Mouse (Mus musculus) large intestine, adult 2 months (tissue): ENCODE results near the gene Ptpru. TPM values are rescaled to one million over a fixed set of nuclear protein-coding genes. Genes with fewer than 3 reads are reported as not detected.
"Not testable (repeated sequence)": the region's sequence is repeated elsewhere in the genome, so short reads cannot be mapped to it uniquely, and the experiment has no call there.

Source experiments
- DNase-seq: peaks from one replicate; pipeline ENCODE4 v3.0.0-alpha.2; 2012; ENCODE audit warnings: low read depth, low spot score
- WGBS: fragments of 180-500 bp; shearing (Covaris S2); methylation state at CpG from one replicate; pipeline ENCODE4 v1.1.7; 2018; 5-methylcytosine and 5-hydroxymethylcytosine counted together
- polyA plus RNA-seq: library from polyadenylated mRNA; depleted of rRNA; stranded (reverse); fragments of >200 nt; gene quantifications from 2 replicates; pipeline ENCODE4 v1.2.3, GENCODE M21; 2012

The Ptpru gene
- polyA plus RNA-seq, 1 experiment, result 2.3 TPM

- under 1% methylated on average over 75 of the region's 76 CpGs for WGBS
- no peak for DNase-seq
Observed at GRCm38 (mm10) chr4:131836891-131837491, 1.1 kb downstream of the Ptpru start.

DNA sequence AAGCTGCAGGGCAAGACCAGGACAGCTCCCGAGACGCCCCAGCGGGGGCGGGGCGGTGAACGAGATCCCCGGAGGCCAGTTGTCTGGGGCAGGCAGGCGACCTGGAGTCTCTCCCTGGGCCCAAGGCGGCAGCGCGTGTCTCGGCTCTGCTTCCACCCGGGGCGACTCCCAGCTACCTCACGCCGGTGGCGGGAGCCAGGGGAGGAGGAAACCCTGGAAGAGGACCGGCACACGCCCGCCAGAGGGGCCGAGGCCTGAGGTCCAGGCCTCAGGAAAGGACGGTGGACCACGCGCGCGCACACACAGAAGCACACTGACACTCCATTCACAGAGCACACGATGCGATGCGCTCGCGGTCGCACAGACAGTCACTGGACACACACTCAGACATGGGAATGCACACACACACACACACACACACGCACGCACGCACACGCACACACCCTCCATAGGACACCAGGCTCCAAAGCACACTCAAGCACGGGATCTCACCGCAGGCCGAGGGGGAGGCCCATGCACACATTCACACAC, 1.7 kb downstream of the Ptpru start:
- 3% methylated on average over 39 of the region's 39 CpGs for WGBS
- DNase-seq, result no peak

DNA sequence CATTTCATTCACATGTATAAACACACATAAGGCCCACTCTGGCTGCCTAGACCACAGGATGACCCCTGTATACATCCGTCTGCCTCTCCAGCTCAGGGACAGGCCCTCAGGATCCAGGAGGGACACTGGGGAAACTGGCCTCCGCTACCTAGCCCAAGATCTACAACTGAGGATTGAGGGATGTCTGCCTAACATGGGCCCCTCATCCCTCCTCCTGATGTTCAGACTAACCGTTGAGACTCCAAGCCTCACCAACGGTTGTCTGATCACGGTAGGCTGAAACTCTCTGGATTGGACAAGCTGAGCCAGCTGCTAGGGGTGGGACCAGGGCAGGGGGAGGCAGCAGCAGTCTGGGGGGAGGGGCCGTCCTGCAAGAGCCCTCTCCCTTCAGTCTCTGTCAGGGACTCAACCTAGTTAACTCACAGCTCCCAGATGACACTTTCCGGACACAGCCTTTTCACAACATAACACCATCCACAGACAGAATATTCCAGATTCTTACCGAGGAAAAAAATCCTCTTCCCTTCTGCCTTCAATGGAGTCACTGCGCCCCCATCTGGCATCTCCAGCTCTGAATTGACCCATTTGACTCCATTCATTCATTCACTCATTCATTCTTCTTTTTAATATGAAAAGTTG, 4.0 kb downstream of the Ptpru start:
- DNase-seq, result no peak
- 49% methylated on average over 9 of the region's 9 CpGs for WGBS

GRCm38 (mm10) chr4:131832759-131833407, 5.2 kb downstream of the Ptpru start:
- DNase-seq, result no peak
- WGBS, result 85% methylated on average over 3 of the region's 3 CpGs

DNA sequence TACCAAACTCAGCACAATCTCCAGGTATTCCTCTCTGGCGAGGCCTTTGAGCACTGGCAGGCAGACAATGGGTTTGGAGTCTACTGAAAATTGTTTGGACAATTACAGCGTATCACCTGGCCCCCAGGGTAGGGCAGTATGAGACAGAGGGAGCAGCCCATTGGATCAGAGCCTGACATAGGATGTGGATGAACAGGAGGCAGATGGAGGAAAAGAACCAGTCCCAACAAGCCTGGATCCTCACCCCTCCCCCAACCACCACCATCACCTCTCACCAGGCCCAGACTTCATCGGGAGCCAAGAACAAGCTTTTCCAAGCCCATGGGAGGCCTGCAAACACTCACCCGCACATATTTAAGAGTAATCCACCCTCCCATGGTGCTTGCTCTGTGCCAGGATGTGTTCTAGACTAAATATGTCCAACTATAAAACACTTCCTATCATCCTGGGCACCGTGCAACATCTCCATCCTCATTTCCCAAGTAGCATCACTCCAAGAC, 6.5 kb downstream of the Ptpru start:
- WGBS, result 62% methylated on average over 5 of the region's 5 CpGs
- DNase-seq, result no peak

GRCm38 (mm10) chr4:131829123-131829522, 9.0 kb downstream of the Ptpru start:
- no peak for DNase-seq
- 77% methylated on average over 8 of the region's 8 CpGs for WGBS

DNA sequence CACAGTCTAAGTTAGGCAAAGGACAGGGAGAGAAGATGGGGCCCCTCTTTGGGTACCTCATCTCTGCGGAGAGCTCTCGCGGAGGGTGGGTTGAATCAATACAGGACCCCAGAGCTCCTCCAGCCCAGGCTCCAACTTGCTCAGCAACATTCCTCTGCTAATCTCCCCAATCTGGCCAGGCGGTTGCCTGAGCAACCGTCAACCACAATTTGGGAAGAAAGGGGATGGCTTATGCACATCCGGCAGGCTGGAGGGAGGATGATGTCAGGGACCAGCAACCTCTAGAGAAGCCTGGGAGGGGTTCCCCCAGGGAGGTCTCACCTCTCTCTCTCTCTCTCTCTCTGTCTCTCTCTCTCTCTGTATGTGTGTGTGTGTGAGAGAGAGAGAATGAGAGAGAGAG, 11.2 kb downstream of the Ptpru start:
- WGBS, result 45% methylated on average over 6 of the region's 6 CpGs
- DNase-seq, result no peak

GRCm38 (mm10) chr4:131825830-131826229, 12.3 kb downstream of the Ptpru start:
- 27% methylated on average over 8 of the region's 8 CpGs for WGBS
- DNase-seq, result no peak

GRCm38 (mm10) chr4:131824939-131825338, 13.1 kb downstream of the Ptpru start:
- no peak for DNase-seq
- WGBS, result 89% methylated on average over 3 of the region's 3 CpGs

- DNase-seq, result no peak
- 32% methylated on average over 3 of the region's 3 CpGs for WGBS
Observed at GRCm38 (mm10) chr4:131822583-131822982, 15.5 kb downstream of the Ptpru start.

DNA sequence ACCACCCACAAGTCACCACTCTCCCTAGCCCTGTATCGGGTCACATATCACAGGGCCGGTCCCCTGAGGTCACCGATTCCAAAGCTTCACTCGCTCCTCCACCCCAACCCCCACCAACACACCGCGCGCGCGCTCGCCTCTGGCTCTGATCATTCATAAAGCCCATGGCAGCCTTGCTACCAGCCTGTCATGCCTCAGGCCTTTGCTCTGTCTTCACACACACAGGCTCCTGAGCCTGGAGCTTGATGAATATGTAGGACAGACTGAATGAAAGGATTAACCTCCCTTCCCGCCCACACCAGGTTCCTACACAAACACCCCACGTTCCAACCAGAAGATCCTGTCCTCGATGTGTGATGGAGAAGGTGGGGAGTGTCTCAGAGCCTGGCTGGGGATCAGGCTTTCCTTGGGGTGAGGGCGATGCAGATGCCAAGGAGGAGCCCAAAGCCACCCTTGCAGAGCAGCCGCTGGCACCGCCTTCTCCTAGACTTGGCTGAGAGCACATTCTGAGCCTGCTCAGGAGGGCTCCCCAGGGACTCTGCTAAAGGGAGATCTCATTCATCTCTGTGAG, 16.8 kb downstream of the Ptpru start:
- no peak for DNase-seq
- 86% methylated on average over 16 of the region's 16 CpGs for WGBS

- no peak for DNase-seq
- 83% methylated on average over 23 of the region's 23 CpGs for WGBS
Observed at GRCm38 (mm10) chr4:131818926-131819325, 19.2 kb downstream of the Ptpru start.

GRCm38 (mm10) chr4:131815774-131816173, 22.3 kb downstream of the Ptpru start:
- DNase-seq, result no peak
- 48% methylated on average over 10 of the region's 10 CpGs for WGBS

- DNase-seq, result no peak
- 73% methylated on average over 10 of the region's 10 CpGs for WGBS
Observed at GRCm38 (mm10) chr4:131814869-131815268, 23.2 kb downstream of the Ptpru start.

DNA sequence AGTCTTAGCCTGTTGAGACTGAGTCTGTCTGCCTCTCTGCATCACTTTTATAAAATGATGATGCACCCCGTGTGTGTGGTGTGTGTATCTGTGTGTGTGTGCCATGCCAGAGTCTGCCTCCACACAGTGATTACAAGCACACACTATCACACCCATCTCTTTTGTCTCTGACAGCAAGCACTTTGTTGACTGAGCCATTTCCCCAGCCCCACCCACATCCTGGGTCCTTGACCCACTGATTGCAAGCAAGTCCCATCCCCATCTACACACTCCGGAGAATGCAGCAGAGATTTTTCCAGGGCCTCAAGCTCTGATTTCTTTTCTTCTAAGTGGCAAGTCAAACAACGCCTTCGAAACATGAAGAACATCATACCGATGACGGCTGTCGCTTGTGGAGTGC, 24.3 kb downstream of the Ptpru start:
- no peak for DNase-seq
- 61% methylated on average over 7 of the region's 7 CpGs for WGBS

- no peak for DNase-seq
- WGBS, result 83% methylated on average over 11 of the region's 11 CpGs
Observed at GRCm38 (mm10) chr4:131812458-131812857, 25.6 kb downstream of the Ptpru start.

GRCm38 (mm10) chr4:131805255-131805654, 32.8 kb downstream of the Ptpru start:
- no peak for DNase-seq
- WGBS, result 58% methylated on average over 3 of the region's 3 CpGs

DNA sequence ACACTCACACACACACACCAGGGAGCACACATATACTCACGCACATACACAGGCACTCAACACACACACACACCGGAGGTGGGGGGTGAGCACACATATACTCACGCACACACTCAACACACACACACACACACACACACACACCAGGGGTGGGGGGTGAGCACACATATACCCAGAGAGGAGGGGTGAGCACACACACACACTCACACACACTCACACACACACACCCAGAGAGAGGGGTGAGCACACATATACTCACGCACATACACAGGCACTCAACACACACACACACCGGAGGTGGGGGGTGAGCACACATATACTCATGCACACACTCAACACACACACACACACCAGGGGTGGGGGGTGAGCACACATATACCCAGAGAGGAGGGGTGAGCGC, 33.4 kb downstream of the Ptpru start:
- DNase-seq, result not testable (repeated sequence)
- 98% methylated on average over 4 of the region's 6 CpGs for WGBS

DNA sequence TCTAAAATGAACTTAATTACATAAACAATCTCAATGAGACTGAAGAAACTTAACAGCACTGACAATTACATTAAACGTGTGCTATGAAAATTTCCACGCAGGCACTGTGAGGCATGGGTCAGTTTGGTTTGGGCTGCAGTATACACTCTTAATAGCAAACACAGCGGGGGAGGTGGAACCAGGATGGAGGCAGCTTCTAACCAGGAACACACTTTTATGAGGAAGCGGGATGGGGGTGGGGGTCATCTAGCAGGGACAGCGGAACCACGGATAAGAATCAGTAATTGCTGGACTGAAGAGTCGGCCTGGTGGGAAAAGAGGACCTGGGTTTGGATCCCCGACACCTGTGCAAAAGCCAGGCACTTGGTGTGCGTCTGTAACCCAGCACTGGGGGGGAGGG, 34.2 kb downstream of the Ptpru start:
- no peak for DNase-seq
- 71% methylated on average over 9 of the region's 9 CpGs for WGBS

- WGBS, result 49% methylated on average over 3 of the region's 4 CpGs
- DNase-seq, result no peak
Observed at GRCm38 (mm10) chr4:131798968-131799367, 39.1 kb downstream of the Ptpru start.
